Comparison of ENCODE assay signal across 11 mouse cellular contexts in genomic region chr14:47747536-47747935, GRCm38 (mm10).
A peak's percentile ranks its signal among the peaks of the same experiment; 100 is the strongest.
DNase-seq lines count a peak whose midpoint lies in the region; ATAC-seq lines count a peak whose summit lies in the region.
"Had no signal": no experiment of that assay in that cellular context is flagged by ENCODE, and none has a peak within 500 bp of the region (broad histone marks: within the 10 kb centered on the region; RNA-seq: fewer than 3 reads in every experiment).

No protein-coding gene starts in this region.

- 52% methylated on average over 9 of the region's 9 CpGs for whole genome bisulfite sequencing in intestine, embryonic 15.5 days
- 54% methylated on average over 9 of the region's 9 CpGs for WGBS in intestine, embryonic 16.5 days
- WGBS in embryonic facial prominence, embryonic 15.5 days, result 31% methylated on average over 9 of the region's 9 CpGs

- H3K9ac ChIP-seq in intestine, embryonic 15.5 days, result no peak overlapping the region
- no peak overlapping the region for H3K9ac ChIP-seq in intestine, embryonic 16.5 days (ENCODE audit: low read depth, low read length)
- no peak overlapping the region for H3K9ac ChIP-seq in embryonic facial prominence, embryonic 15.5 days
- H3K9ac ChIP-seq: midbrain, embryonic 12.5 days had no signal

- H3K27ac ChIP-seq in intestine, embryonic 15.5 days, result 0 out of 2 replicates have a peak overlapping the region, but pooled peaks have one; percentile 4
- no peak overlapping the region for H3K27ac ChIP-seq in intestine, embryonic 16.5 days (ENCODE audit: low read length)
- H3K27ac ChIP-seq in embryonic facial prominence, embryonic 15.5 days (replicated peaks), result peak overlapping the region; percentile 76; the same call in 1 of the 2 replicates
- H3K27ac ChIP-seq: midbrain, embryonic 12.5 days had no signal

- 0 out of 2 replicates have a peak, but pooled peaks have one; percentile 6 for ATAC-seq in intestine, embryonic 15.5 days
- no peak for ATAC-seq in intestine, embryonic 16.5 days
- ATAC-seq in embryonic facial prominence, embryonic 15.5 days (ENCODE audit: insufficient number of reproducible peaks, low FRiP score, low TSS enrichment, low read depth), result no peak
- no peak for ATAC-seq in erythroid progenitor cell, adult 5-6 weeks (replicated peaks; ENCODE audit: low FRiP score, poor library complexity, severe bottlenecking)

- no peaks in the 10 kb centered on the region; the same call in 1 of the 2 replicates for H3K4me1 ChIP-seq in intestine, embryonic 15.5 days (replicated peaks)
- no peaks in the 10 kb centered on the region; the same call in 1 of the 2 replicates for H3K4me1 ChIP-seq in intestine, embryonic 16.5 days (ENCODE audit: control insufficient read depth, insufficient read depth, low read length)
- peaks cover 23% of the 10 kb centered on the region for H3K4me1 ChIP-seq in embryonic facial prominence, embryonic 15.5 days
- H3K4me1 ChIP-seq: midbrain, embryonic 12.5 days had no signal

- intact Hi-C loops in heart, postnatal 10 days (cut with DNase I), result loop anchor here (10.0 kb wide), 1 partner anchor 747 kb away; no protein-coding TSS in a partner anchor

- H3K27me3 ChIP-seq in intestine, embryonic 15.5 days (replicated peaks), result no peaks in the 10 kb centered on the region
- no peaks in the 10 kb centered on the region for H3K27me3 ChIP-seq in intestine, embryonic 16.5 days (replicated peaks; ENCODE audit: control insufficient read depth, insufficient read depth, low read length)
- H3K27me3 ChIP-seq in embryonic facial prominence, embryonic 15.5 days, result no peaks in the 10 kb centered on the region
- H3K27me3 ChIP-seq: midbrain, embryonic 12.5 days had no signal

- no peaks in the 10 kb centered on the region for H3K36me3 ChIP-seq in intestine, embryonic 15.5 days
- no peaks in the 10 kb centered on the region for H3K36me3 ChIP-seq in intestine, embryonic 16.5 days (ENCODE audit: control insufficient read depth, insufficient read depth, low read length)
- no peaks in the 10 kb centered on the region for H3K36me3 ChIP-seq in embryonic facial prominence, embryonic 15.5 days
- H3K36me3 ChIP-seq: midbrain, embryonic 12.5 days had no signal

- no peak overlapping the region for H3K4me3 ChIP-seq in intestine, embryonic 15.5 days (replicated peaks)
- H3K4me3 ChIP-seq in intestine, embryonic 16.5 days (ENCODE audit: low read length), result no peak overlapping the region
- H3K4me3 ChIP-seq in embryonic facial prominence, embryonic 15.5 days (replicated peaks), result no peak overlapping the region
- H3K4me3 ChIP-seq: midbrain, embryonic 12.5 days had no signal

- no peaks in the 10 kb centered on the region for H3K9me3 ChIP-seq in intestine, embryonic 15.5 days
- no peaks in the 10 kb centered on the region for H3K9me3 ChIP-seq in intestine, embryonic 16.5 days (ENCODE audit: control insufficient read depth, low read length)
- H3K9me3 ChIP-seq in embryonic facial prominence, embryonic 15.5 days (replicated peaks), result no peaks in the 10 kb centered on the region
- H3K9me3 ChIP-seq: midbrain, embryonic 12.5 days had no signal

- no peak overlapping the region for H3K4me2 ChIP-seq in intestine, embryonic 15.5 days (replicated peaks)
- no peak overlapping the region for H3K4me2 ChIP-seq in intestine, embryonic 16.5 days (ENCODE audit: low read depth, low read length)
- H3K4me2 ChIP-seq in embryonic facial prominence, embryonic 15.5 days (replicated peaks), result no peak overlapping the region
- H3K4me2 ChIP-seq: midbrain, embryonic 12.5 days had no signal

- DNase-seq in heart, postnatal 10 days, result peak; percentile 77 to 82
- peak; percentile 57 for DNase-seq in lung, postnatal 10 days
- DNase-seq in B cell, adult 2 months, result no peak
- no peak for DNase-seq in frontal cortex, postnatal 10 days (ENCODE audit: low spot score in 2 of 2)
- DNase-seq: left cerebral cortex, postnatal 4 days; spleen, adult 18-20 months had no signal

Comparison
In these comparisons a context has a peak if more than half of its experiments do, and no peak if none do; other contexts are left out.
1. DNase-seq: peak in heart, postnatal 10 days (2 of 2) and lung, postnatal 10 days (single experiment); none in B cell, adult 2 months (0 of 2) and frontal cortex, postnatal 10 days (0 of 2).